Mouse (Mus musculus): ENCODE results near the gene Slc7a8.

DNA sequence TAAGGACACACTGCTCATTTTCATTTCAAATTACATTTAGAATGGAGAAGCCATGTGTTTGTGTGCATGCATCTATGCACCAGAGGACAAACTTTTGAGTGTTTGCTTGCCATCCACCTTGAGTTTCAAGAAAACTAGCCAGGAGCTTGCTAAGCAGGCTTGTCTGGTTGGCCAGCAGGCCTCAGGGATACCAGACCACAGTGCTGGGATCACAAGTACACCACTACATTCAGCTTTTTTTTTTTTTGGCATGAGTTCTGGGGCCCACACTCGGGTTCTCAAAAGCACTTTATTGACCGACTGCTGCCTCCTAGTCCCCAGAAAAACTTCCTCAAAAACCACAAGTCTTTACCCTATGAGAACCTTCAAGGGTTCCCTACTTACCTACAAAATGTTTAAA, 107.4 kb downstream of the Slc7a8 start:
- no peak for TF ChIP-seq POLR2A (IDR thresholded peaks at IDR 0.05; ENCODE audit: low read depth, low read length)
- no peak for TF ChIP-seq CTCF (IDR thresholded peaks at IDR 0.05; ENCODE audit: borderline replicate concordance, insufficient read depth, low read length)
